Mouse (Mus musculus): ENCODE results near the gene Gm20388. TPM values are rescaled to one million over a fixed set of nuclear protein-coding genes. Genes with fewer than 3 reads are reported as not detected.

Gene Gm20388
- total RNA-seq, 2 experiments from 2014 or later: 5.8 TPM; not detected in 1

DNA sequence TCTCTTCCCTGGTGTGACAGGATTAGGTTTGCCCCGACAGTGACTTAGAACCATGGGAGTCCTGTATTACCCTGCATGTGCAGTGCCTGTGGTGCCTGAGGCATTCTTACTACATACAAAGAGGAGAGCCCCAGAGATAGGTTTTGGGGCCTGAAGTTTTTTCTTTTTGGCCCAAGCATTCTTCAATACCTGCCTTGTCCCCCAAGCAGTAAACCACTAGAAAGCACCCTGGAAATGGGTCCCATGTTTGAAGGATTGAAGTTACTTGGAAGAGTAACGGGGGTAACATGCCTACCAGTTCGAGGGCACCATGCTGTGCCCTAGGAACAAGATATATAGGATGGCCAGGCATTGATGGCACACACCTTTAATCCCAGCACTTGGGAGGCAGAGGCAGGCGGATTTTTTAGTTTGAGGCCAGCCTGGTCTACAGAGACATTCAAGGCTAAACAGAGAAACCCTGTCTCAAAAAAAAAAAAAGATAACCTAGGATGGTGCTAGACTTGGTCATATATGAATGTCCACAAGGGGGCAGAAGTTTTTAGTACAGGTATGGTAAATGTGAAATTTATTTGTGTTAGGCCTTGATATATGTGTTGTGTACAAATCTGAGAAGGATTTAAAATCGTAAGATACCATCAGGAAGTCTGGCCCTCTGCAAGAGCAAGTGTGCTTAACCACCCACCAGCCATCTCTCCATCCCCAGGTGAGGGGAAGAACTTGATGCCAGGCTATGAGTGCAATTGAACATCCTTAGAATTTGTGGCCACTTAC is 3195.1 kb downstream of the Gm20388 start:
- no peak for DNase-seq

DNA sequence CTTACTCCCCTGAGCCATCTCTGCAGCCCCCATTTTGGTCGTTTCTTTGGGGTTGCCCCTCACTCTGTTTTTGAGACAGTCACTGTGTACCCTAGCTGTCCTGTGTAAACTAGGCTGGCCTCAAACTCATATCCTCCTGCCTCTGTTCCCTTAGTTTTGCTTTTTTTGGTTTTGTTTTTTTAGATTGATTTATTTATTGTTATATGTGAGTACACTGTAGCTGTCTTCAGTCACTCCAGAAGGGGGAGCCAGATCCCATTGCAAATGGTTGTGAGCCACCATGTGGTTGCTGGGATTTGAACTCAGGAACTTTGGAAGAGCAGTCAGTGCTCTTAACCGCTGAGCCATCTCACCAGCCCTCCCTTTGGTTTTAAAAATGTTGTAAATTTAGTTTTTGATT is 3195.9 kb downstream of the Gm20388 start:
- peak; percentile 54 for DNase-seq

DNA sequence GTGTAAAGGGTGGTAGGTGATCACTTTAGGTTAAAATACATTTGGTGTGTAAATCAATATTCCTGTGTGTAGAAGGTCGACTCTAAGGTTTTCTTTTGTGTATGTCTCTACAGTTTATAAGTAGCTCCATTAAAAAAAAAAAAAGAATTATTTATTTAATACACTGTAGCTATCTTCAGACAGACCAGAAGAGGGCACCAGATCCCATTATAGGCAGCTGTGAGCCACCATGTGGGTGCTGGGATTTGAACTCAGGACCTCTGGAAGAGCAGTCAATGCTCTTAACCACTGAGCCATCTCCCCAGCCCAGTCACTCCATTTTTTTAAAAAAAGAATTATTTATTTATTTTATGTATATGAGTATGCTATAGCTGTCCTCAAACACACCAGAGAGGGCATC is 3197.4 kb downstream of the Gm20388 start:
- DNase-seq: no peak

DNA sequence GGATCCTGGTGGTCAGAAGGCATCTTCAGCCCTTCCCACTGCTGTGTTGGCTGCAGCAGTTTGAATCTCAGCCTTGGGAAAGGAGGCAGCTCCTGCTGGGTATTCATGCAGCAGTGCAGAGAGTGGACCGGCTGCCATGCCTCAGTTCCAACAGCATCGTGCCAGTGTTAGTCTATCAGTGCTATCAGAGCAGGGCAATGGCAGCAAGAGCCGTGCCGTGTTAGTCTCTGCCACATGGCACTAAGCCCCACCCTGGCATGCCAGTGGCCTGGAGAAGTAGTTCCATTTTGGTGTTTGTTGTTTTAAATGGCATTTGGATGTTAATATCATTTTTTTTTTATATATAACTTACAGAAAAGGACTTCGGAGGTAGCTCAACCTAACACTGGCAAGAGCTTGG is 3198.3 kb downstream of the Gm20388 start:
- no peak for DNase-seq

DNA sequence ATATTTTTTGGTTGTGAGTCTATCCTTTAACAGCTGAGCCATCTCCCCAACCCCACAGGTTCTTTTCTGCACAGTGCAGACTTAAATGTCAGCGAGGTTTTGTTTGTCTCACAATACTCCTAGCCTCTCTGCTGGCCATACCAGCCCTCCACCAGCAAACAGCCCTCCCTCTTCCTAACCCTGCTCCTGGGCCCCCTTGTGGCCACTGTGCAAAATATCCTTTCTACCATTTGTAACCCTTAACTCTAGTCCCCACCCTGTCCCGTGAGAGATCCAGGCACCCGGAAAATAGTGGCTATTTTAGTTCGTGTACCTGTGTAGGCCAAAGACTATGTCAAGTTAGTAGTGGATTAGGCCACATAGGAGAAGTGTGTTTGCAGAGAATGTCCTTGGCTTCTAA is 3200.0 kb downstream of the Gm20388 start:
- peak; percentile 69 for DNase-seq

DNA sequence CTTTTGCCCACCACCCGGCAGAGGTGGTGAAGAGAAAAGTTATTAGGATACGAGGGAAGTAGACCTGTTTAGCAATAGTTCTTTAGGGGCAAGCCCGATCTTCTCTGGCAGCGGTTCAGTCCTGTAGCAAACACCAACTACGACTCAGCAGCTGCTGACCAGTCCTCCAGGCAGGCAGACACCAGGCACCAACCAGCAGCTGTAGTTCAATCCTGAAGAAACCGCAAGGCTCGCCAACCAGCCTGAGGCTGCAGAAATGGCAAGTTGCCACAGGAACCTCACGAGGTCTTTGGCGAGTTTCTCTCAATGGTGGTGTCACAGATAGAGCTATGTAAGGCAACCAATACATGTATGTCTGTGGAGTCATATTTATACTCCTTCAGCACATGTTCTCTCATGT is 3202.3 kb downstream of the Gm20388 start:
- DNase-seq: no peak

DNA sequence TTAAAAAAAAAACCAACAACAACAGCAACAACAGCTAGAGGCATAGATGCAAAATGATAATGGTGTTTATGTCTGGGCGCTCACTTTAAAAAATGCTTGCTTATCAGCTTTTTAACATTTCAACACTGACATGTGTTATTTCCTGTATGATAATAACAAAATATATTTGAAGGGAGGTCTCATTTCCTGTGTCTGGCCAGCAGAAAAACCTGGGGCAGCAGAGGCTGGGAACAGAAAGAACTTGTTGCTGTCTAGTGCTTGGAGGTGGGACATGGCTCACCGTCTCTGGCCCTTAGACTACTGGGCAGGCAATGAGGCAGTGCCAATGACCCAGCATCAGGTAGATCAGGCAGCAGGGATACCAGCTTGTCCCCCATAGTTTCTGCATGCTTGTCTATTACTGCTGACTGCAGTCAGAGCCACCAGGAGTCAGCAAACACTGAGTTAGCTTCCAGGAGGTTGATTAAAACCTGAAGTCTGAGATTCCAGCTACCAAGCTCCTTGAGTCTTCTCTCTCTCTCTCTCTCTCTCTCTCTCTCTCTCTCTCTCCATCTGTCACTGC is 3203.3 kb downstream of the Gm20388 start:
- DNase-seq: no peak

DNA sequence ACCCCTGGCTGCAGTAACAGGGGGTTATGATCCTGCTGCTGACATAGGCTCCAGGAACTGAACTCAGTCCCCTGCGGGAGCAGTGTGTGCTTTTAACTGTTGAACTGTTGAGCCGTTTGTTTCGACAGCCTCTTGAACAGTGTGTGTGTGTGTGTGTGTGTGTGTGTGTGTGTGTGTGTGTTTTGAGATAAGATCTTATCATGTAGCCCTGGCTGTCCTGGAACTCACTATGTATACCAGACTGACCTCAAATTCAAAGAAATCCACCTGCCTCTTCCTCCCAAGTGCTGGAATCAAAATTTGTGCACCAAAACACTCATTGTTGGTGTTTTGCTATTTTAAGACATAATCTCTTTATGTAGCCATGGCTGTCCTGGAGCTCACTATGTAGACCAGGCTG is 3204.0 kb downstream of the Gm20388 start:
- DNase-seq: no peak

DNA sequence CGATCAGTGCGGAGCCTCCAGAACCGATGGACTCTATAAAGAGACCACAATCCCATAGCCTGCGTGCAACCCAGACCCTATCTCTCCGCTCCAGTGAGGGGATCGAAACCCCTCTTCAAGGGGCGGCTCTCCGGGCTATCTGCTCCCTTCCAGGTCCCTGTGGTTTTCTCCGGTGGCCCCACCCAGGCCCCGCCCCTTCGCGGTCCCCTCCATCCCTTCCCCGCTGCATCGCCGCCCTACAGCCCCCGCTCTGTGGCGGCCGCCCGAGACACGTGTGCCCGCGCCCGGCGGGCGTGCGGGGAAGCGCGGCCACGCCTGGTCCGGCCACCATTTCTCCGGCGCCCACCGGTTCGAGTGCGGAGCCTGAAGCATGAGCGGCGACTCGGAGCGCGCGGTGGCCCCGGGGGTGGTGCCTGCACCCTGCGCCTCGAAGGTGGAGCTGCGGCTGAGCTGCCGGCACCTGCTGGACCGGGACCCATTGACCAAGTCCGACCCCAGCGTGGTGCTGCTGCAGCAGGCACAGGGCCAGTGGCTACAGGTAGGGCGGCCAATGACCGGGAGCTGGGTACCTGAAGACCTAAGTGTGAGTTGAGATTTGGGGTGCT is 3206.6 kb downstream of the Gm20388 start, which contains the start of gene Cpne7:
Gene Cpne7 (plus strand): TSS at position 248 of the 605 bp plus-strand sequence.
- no peak for DNase-seq

DNA sequence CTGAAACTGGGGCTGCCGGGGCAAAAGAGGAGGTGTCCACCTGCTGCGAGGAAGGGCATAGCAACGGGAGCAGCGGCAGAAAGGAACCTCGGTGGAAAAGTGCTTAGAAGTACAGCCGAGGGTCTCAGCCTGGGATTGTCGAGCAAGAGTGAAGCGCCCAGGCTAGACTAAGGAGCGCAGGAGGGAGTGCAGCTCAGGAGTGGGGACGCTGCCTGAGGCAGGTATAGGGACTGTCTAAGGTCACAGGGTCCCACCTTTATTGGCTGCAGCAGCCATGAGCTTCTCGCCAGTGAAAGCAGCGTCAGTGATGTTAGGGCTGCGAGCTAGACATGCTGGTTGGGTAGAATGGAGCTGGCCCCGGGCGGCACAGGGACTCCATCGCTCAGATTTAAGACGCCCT is 3207.1 kb downstream of the Gm20388 start:
- DNase-seq: no peak

DNA sequence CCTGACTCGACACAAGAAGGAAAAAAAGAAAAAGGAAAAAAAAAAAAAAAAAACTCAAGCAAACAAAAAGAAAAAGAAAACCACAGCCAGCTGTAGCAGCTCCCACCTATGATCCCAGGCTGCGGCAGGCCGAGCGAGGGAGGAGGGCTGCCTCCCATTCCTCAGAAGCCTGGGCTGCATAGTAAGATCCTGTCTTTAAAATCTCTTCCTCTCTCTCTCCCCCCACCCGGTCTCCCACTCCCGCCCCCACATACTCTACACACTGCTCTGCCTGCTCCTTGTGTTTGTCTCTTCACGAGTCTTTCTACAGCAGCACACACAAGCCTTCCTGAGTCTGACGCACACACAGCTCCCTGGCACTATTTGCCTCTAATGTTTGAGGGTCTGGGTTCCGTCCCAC is 3211.4 kb downstream of the Gm20388 start:
- no peak for DNase-seq

DNA sequence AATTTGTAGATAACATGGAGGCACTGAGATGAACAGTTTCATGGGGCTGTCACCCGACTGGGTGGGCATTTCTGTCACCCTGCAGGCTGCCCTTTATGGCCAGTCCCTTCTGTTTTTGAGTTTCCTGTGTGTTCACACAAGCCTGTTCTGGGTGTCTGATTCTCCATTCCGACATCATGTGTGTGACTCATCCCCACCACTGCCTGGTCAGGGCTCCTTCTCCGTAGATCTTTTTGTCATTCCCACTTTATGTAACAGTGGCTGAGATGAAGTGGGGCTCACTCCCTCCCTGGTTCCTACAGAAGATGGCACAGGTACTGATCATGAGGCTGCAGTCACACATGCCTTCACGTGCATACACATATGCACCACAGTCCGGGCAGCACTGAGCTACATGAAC is 3212.0 kb downstream of the Gm20388 start:
- no peak for DNase-seq

DNA sequence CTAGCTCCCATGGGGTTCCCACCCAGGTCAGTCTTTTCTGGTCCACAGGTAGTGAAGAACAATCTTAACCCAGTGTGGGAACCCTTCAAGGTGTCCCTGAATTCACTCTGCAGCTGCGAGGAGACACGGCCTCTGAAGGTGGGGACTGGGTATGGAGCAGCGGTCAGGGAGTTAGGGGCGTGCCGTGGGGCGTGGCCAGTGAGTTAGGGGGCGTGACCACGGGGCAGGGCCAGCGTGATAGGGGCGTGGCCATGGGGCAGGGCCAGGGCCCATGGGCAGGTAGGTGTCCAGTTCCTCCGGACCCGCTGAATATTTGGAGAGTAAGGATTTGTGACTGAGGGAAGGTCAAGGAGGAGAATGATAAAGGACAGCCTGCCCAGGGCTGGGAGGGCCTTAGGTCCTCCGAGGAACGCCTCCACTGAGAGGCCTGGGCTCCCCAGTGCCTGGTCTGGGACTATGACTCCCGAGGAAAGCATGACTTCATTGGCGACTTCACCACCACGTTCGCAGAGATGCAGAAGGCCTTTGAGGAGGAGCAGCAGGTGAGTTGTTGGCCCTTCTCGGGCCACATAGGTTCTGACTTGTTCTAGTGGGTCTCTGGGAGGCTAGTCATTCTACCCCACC is 3215.7 kb downstream of the Gm20388 start:
- DNase-seq: peak; percentile 56

DNA sequence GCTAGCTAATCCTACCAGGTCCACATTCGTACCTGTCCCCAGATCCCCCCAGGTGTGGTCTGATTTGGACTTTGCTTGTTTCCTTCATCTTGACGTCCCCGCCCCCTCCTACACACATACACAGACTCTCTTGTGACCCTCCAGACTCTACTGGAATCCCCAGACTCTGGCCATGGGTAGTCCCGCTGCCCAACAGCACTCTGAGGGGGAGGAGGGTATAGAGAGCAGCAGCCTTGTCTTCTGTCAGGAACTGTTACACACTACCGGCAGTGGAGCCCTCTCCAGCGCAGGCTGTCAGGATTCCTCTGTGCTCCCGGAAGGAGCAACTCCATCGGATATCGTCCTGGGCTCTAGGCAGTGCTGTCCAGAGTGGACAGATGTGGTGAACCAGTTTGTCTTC is 3220.4 kb downstream of the Gm20388 start:
- DNase-seq: no peak

DNA sequence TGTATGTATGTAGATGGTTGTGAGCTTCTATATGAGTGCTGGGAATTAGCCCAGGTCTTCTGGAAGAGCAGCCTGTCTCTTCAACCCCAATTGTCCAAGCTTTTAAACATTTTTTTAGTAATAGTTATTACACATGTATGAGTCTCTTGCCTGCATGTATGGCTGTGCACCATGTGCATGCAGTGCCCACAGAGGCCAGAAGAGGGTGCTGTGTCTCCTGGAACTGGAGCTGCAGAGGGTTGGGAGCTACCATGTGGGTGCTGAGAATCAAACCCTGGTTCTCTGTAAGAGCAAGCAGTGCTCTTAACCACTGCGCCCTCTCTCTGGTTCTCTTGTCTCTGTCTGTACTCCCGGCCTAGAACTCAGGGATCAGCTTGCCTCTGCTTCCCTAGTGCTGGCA is 3222.3 kb downstream of the Gm20388 start:
- DNase-seq: no peak

DNA sequence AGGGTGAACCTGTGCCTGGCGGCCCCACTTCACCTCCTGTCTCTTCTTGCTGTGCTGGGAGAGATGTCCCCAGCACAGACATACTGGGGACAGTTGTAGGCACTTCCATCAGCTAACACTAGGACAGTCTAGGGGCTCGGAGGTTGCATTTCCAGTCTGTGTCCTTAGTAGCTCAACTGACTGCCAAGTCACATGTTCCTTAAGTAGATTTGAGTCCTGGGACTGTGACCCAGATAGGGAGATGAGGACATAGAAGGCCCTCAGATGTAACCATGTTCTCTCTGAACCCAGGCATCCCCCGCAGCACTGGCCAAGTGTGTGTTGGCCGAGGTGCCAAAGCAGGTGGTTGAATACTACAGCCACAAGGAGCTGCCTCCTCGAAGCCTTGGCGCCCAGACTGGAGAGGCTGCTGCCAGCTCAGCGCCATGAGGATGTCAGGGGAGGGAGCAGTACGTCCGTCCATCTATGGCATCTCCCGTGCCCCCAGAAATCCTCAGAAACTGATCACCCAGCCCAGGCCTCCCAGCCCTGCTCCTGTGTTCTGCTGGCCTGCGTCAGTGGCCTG is 3223.6 kb downstream of the Gm20388 start:
- DNase-seq: no peak

DNA sequence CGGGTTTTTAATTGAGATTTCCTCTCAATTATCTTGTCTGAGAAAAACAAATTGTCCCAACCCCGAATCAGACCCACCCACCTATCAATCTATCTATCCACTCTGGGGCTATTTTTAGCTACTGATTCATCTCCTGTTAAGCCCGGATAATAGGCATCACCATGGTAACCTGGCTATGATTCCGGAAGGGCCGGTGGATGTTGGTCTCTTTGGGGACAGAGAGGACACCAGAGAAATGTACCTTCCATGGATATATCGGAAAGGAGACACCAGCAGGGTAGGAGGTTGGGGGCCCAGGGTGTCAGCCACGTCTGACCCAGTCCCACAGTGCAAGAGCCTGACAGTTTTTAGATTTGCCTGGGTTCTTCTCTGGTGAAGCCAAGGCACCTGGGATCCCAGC is 3224.8 kb downstream of the Gm20388 start:
- no peak for DNase-seq

DNA sequence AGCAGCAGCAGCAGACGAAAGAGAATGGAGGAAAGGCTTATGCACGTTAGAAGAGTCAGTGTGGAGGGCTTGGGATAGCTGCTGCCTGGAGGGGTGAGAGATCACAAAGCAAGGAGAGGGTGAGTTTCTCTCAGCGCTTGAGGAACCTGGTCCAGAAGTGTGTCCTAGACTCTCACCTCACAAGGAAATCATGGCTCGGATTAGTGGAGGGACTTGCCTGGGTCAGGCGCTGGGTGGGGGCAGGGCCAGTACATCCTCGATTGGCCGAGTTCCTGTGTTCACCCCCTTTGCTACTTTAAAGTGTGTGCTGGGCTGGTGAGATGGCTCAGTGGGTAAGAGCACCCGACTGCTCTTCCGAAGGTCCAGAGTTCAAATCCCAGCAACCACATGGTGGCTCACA is 3225.2 kb downstream of the Gm20388 start:
- no peak for DNase-seq

DNA sequence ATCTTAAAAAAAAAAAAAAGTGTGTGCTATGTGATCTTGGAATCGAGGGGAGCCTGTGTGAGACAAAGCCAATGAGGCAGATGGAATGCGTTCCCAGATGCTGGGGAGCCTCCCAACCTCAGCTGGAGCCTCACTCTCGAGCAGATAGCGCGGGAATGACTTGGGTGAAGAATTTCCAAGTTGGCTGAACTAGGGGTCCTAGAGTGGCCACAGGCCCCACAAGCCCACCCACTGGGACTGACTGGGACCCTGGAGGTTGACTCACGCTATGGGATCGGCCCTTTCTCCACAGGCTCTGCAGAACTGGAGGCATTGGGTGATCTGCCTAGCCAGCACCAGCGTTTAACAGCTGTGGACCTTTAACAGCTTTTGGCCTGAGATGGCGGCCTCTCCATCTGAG is 3225.6 kb downstream of the Gm20388 start:
- DNase-seq: peak; percentile 49

DNA sequence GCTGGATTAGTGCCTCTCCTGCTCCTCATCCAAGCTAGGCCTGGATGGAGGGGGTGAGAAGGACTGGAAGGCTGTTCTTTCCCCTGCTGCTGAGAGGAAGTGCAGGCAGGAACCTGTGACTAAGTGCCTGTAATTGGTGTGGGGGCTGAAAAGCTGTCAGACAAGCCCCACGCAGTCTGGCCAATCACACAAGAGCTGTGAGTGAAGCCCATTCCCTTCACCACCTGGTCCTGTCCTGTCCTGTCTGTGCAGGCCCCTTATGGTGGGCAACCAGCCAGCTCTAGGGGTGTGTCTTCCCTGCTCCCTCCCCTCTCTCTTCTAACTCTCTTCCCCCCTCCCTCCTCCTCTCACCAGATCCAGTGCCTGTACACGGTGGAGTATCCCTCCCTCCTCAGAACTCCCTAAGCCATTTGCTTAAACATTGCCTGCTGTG is 3227.0 kb downstream of the Gm20388 start:
- DNase-seq: peak; percentile 75

DNA sequence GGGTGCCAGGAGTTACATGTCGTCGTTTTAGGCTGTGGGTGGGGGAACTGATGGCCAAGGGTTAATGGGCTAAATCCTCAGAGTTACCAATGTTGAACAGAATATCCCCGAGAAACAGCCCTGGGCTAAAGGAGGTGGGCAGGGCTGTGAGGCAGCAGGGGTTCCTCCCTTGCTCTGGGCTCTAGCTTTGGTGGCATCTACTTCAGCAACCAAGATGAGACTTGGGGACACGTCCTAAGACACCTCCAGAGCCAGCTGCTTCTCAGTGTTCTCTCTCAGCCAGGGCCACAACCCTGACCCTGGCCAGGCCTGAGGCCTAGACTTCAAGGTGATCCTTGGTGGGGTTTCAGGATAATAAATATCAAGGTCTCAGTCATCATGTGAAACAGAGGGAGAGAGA is 3228.1 kb downstream of the Gm20388 start:
- DNase-seq: no peak

DNA sequence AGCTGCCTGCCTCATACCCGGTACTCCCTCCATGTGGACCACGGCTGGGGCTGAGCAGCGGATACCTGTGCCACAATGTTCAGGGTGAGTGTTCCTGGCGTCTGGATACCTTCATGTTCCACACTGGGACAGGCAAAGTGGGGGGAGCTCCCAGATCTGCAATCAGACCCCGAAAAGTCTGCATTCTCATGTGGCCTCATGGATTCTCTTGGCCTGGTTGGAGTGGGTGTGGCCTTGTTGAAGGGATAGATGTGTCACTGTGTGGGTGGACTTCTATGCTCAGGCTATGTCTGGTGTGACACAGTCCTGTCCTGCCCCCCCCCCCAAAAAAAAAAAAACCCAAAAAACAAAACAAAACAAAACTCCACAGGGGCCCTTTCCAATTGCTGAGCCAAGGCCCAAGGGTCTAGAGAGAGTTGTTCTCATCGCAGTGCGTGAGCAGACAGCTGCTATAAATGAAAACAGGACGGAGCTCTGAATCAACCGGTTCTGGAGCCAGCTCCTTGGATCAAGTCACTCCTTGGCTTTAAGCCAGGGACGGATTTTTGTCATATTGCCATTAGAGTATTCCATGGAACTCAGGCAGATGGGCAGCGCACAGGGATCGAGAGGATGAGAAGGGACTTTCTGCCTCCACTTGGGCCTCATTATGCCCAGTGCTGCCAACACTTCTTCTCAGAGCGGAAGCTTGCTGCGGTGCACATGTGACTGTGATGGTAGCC is 3231.3 kb downstream of the Gm20388 start:
- peak; percentile 92 for DNase-seq

All from heart, postnatal 4 days (tissue).